Mouse (Mus musculus): ENCODE data around the gene Cox5a. TPM values are rescaled to one million over a fixed set of nuclear protein-coding genes. Genes with fewer than 3 reads are reported as not detected.

The Cox5a gene
- total and polyA plus RNA-seq, 2 experiments from 2014 or later, result 1,154 to 4,139 TPM

- ATAC-seq (ENCODE audit: insufficient read depth, low read depth) (peak; percentile 70), DNase-seq (ENCODE audit: low spot score) (peak; percentile 54)
- H3K27ac ChIP-seq (ENCODE audit: low read depth), result peak within 1 kb of the TSS; percentile 86; the same call in 1 of the 2 replicates
- peaks cover 28% of the 10 kb centered on the region for H3K4me1 ChIP-seq (ENCODE audit: control insufficient read depth, insufficient read depth)
- TF ChIP-seq CTCF (IDR thresholded peaks at IDR 0.05; ENCODE audit: low read depth) (no peak), EP300 (IDR thresholded peaks at IDR 0.05; ENCODE audit: low read depth) (no peak)
- H3K4me3 ChIP-seq (ENCODE audit: low read depth, low read length), result peak within 1 kb of the TSS; percentile 41
- no peaks in the 10 kb centered on the region for H3K36me3 ChIP-seq (replicated peaks; ENCODE audit: control insufficient read depth, insufficient read depth, low read length)
- H3K27me3 ChIP-seq (ENCODE audit: control insufficient read depth, insufficient read depth, low read length), result peaks cover 39% of the 10 kb centered on the region
- H3K4me2 ChIP-seq (ENCODE audit: low read depth, low read length), result peak within 1 kb of the TSS; percentile 69
- WGBS, result 1% methylated on average over 46 of the region's 46 CpGs
- peak within 1 kb of the TSS; percentile 36; the same call in 1 of the 2 replicates for H3K9ac ChIP-seq (replicated peaks; ENCODE audit: low read depth, low read length)
- no peaks in the 10 kb centered on the region for H3K9me3 ChIP-seq (replicated peaks; ENCODE audit: control insufficient read depth, low read length)
These were observed 17.3 kb upstream of the Cox5a start, which contains the start of gene Rpp25 for GRCm38 (mm10) chr9:57503622-57504380. Rpp25 (plus strand) TSS chr9:57504026.

- TF ChIP-seq CTCF (IDR thresholded peaks at IDR 0.05; ENCODE audit: low read depth), result peak; percentile 38
- no peak for TF ChIP-seq EP300 (IDR thresholded peaks at IDR 0.05; ENCODE audit: low read depth)
- DNase-seq (ENCODE audit: low spot score) (peak; percentile 56), ATAC-seq (ENCODE audit: insufficient read depth, low read depth) (peak; percentile 56)
- Histone ChIP-seq H3K9me3 (replicated peaks; ENCODE audit: control insufficient read depth, low read length) (no peaks in the 10 kb centered on the region), H3K27me3 (ENCODE audit: control insufficient read depth, insufficient read depth, low read length) (peaks cover 39% of the 10 kb centered on the region), H3K4me3 (ENCODE audit: low read depth, low read length) (peak overlapping the region; percentile 41), H3K4me2 (ENCODE audit: low read depth, low read length) (peak overlapping the region; percentile 69), H3K9ac (replicated peaks; ENCODE audit: low read depth, low read length) (0 out of 2 replicates have a peak overlapping the region, but pooled peaks have one; percentile 36), H3K36me3 (replicated peaks; ENCODE audit: control insufficient read depth, insufficient read depth, low read length) (no peaks in the 10 kb centered on the region), H3K4me1 (ENCODE audit: control insufficient read depth, insufficient read depth) (peaks cover 28% of the 10 kb centered on the region), H3K27ac (ENCODE audit: low read depth) (peak overlapping the region; percentile 86; the same call in 1 of the 2 replicates)
- WGBS, result 3% methylated on average over 34 of the region's 34 CpGs
These were observed 16.7 kb upstream of the Cox5a start for GRCm38 (mm10) chr9:57504381-57504700.

GRCm38 (mm10) chr9:57504891-57505290, 16.2 kb upstream of the Cox5a start:
- no peaks in the 10 kb centered on the region for H3K9me3 ChIP-seq (replicated peaks; ENCODE audit: control insufficient read depth, low read length)
- TF ChIP-seq EP300 (IDR thresholded peaks at IDR 0.05; ENCODE audit: low read depth) (no peak), CTCF (IDR thresholded peaks at IDR 0.05; ENCODE audit: low read depth) (no peak)
- H3K9ac ChIP-seq (replicated peaks; ENCODE audit: low read depth, low read length), result no peak overlapping the region
- H3K36me3 ChIP-seq (replicated peaks; ENCODE audit: control insufficient read depth, insufficient read depth, low read length), result no peaks in the 10 kb centered on the region
- peak overlapping the region; percentile 86; the same call in 1 of the 2 replicates for H3K27ac ChIP-seq (ENCODE audit: low read depth)
- 53% methylated on average over 10 of the region's 10 CpGs for WGBS
- ATAC-seq (ENCODE audit: insufficient read depth, low read depth) (no peak), DNase-seq (ENCODE audit: low spot score) (no peak)
- peak overlapping the region; percentile 69; the same call in 1 of the 2 replicates for H3K4me2 ChIP-seq (ENCODE audit: low read depth, low read length)
- H3K4me3 ChIP-seq (ENCODE audit: low read depth, low read length), result peak overlapping the region; percentile 41; the same call in 1 of the 2 replicates
- peaks cover 28% of the 10 kb centered on the region for H3K4me1 ChIP-seq (ENCODE audit: control insufficient read depth, insufficient read depth)
- peaks cover 39% of the 10 kb centered on the region for H3K27me3 ChIP-seq (ENCODE audit: control insufficient read depth, insufficient read depth, low read length)

GRCm38 (mm10) chr9:57505700-57506099, 15.4 kb upstream of the Cox5a start:
- H3K9ac ChIP-seq (replicated peaks; ENCODE audit: low read depth, low read length), result no peak overlapping the region; the same call in 1 of the 2 replicates
- peak overlapping the region; percentile 27 for H3K4me2 ChIP-seq (ENCODE audit: low read depth, low read length)
- peaks cover 39% of the 10 kb centered on the region for H3K27me3 ChIP-seq (ENCODE audit: control insufficient read depth, insufficient read depth, low read length)
- H3K9me3 ChIP-seq (replicated peaks; ENCODE audit: control insufficient read depth, low read length), result no peaks in the 10 kb centered on the region
- H3K4me3 ChIP-seq (ENCODE audit: low read depth, low read length), result 0 out of 2 replicates have a peak overlapping the region, but pooled peaks have one; percentile 2
- H3K27ac ChIP-seq (ENCODE audit: low read depth), result peak overlapping the region; percentile 86
- peak; percentile 22 for TF ChIP-seq CTCF (IDR thresholded peaks at IDR 0.05; ENCODE audit: low read depth)
- TF ChIP-seq EP300 (IDR thresholded peaks at IDR 0.05; ENCODE audit: low read depth), result peak; percentile 82; the same call in 1 of the 2 replicates
- H3K4me1 ChIP-seq (ENCODE audit: control insufficient read depth, insufficient read depth), result peaks cover 28% of the 10 kb centered on the region
- DNase-seq (ENCODE audit: low spot score), result peak; percentile 91
- peak; percentile 89 for ATAC-seq (ENCODE audit: insufficient read depth, low read depth)
- WGBS, result 2% methylated on average over 8 of the region's 8 CpGs
- H3K36me3 ChIP-seq (replicated peaks; ENCODE audit: control insufficient read depth, insufficient read depth, low read length), result no peaks in the 10 kb centered on the region

- TF ChIP-seq CTCF (IDR thresholded peaks at IDR 0.05; ENCODE audit: low read depth), result no peak
- no peak for TF ChIP-seq EP300 (IDR thresholded peaks at IDR 0.05; ENCODE audit: low read depth)
- no peak for DNase-seq (ENCODE audit: low spot score)
- H3K4me3 ChIP-seq (ENCODE audit: low read depth, low read length), result no peak overlapping the region
- no peak overlapping the region for H3K27ac ChIP-seq (ENCODE audit: low read depth)
- H3K9ac ChIP-seq (replicated peaks; ENCODE audit: low read depth, low read length), result no peak overlapping the region
- no peak overlapping the region for H3K4me2 ChIP-seq (ENCODE audit: low read depth, low read length)
- peaks cover under 1% of the 10 kb centered on the region; the same call in 1 of the 2 replicates for H3K4me1 ChIP-seq (ENCODE audit: control insufficient read depth, insufficient read depth)
- 88% methylated on average over 2 of the region's 2 CpGs for WGBS
- H3K9me3 ChIP-seq (replicated peaks; ENCODE audit: control insufficient read depth, low read length), result no peaks in the 10 kb centered on the region
- no peaks in the 10 kb centered on the region for H3K36me3 ChIP-seq (replicated peaks; ENCODE audit: control insufficient read depth, insufficient read depth, low read length)
- H3K27me3 ChIP-seq (ENCODE audit: control insufficient read depth, insufficient read depth, low read length), result no peaks in the 10 kb centered on the region
- no peak for ATAC-seq (ENCODE audit: insufficient read depth, low read depth)
These were observed 10.5 kb upstream of the Cox5a start for GRCm38 (mm10) chr9:57510577-57510976.
